25 mouse cellular contexts compared by ENCODE assay signal in genomic region chr9:90084152-90084551, GRCm38 (mm10).
"Had no signal": no experiment of that assay in that cellular context is flagged by ENCODE, and none has a peak within 500 bp of the region (broad histone marks: within the 10 kb centered on the region; RNA-seq: fewer than 3 reads in every experiment).

No protein-coding gene starts in this region.

- DNase-seq: gastrocnemius, adult 2 months; gastrocnemius, postnatal 10 days; gastrocnemius, postnatal 25 days; heart, adult 2 months; heart, postnatal 10 days; heart, postnatal 4 days; kidney, adult 18-20 months; kidney, adult 9 months; kidney, postnatal 14 days; kidney, postnatal 36 days; layer of hippocampus, adult 9-11 months; layer of hippocampus, postnatal 36 days; left cerebral cortex, postnatal 4 days had no signal

- H3K4me2 ChIP-seq: heart, embryonic 12.5 days; hindbrain, embryonic 12.5 days; hindbrain, embryonic 14.5 days; intestine, embryonic 15.5 days; kidney, embryonic 15.5 days; limb, embryonic 13.5 days; limb, embryonic 15.5 days had no signal

- H3K9ac ChIP-seq: heart, embryonic 12.5 days; hindbrain, embryonic 12.5 days; hindbrain, embryonic 14.5 days; intestine, embryonic 15.5 days; kidney, embryonic 15.5 days; limb, embryonic 13.5 days; limb, embryonic 15.5 days had no signal

- H3K4me1 ChIP-seq: heart, embryonic 12.5 days; hindbrain, embryonic 10.5 days; hindbrain, embryonic 12.5 days; intestine, embryonic 15.5 days; kidney, embryonic 15.5 days; limb, embryonic 13.5 days; limb, embryonic 15.5 days had no signal

- H3K9me3 ChIP-seq: hindbrain, embryonic 12.5 days; intestine, embryonic 15.5 days; kidney, embryonic 15.5 days; limb, embryonic 13.5 days; limb, embryonic 15.5 days had no signal

- ATAC-seq: hindbrain, embryonic 16.5 days; inflammation-experienced regulatory T-cells, adult 6 months; intestine, embryonic 15.5 days; intestine, postnatal 0 days had no signal

- H3K27ac ChIP-seq: gastrocnemius, adult 2 months; heart, adult 2 months; hindbrain, embryonic 10.5 days; hindbrain, embryonic 12.5 days; hindbrain, embryonic 14.5 days; intestine, embryonic 15.5 days; kidney, embryonic 15.5 days; kidney, postnatal 0 days; limb, embryonic 13.5 days; limb, embryonic 15.5 days had no signal

- H3K27me3 ChIP-seq: heart, embryonic 12.5 days; hindbrain, embryonic 12.5 days; intestine, embryonic 15.5 days; kidney, embryonic 15.5 days; limb, embryonic 13.5 days; limb, embryonic 15.5 days had no signal

- H3K4me3 ChIP-seq: gastrocnemius, adult 2 months; heart, adult 2 months; heart, embryonic 12.5 days; hindbrain, embryonic 10.5 days; hindbrain, embryonic 12.5 days; intestine, embryonic 15.5 days; kidney, embryonic 15.5 days; limb, embryonic 13.5 days; limb, embryonic 15.5 days had no signal
